Mouse (Mus musculus) neutrophil, adult 83 days (primary cell): Measurements from ENCODE around the gene Tmem209. TPM values are rescaled to one million over a fixed set of nuclear protein-coding genes. Genes with fewer than 3 reads are reported as not detected.

Source experiments
- total RNA-seq, 2 experiments: library from RNA; stranded (reverse); gene quantifications; one replicate each; pipeline ENCODE4 v1.2.4; 2023

Tmem209 gene
- 10 to 100 TPM; 20.9 to 21.5 TPM for total RNA-seq

GRCm38 (mm10) chr6:30509265-30510239, at the start of gene Tmem209, which contains the start of gene Ssmem1:
TSS of gene Tmem209 (minus strand) at chr6:30509783.
TSS of gene Ssmem1 (plus strand) at chr6:30509849.

GRCm38 (mm10) chr6:30541009-30541799, 31.6 kb upstream of the Tmem209 start, which contains the start of gene Cpa2:
TSS of gene Cpa2 (plus strand) at chr6:30541582.

Other genes with a start within 250 kb of the Tmem209 start
- 10 to 100 TPM; 56.0 to 63.2 TPM for gene Ube2h, start 205.2 kb downstream of the Tmem209 start, total RNA-seq
- 10 to 100 TPM; 13.5 to 15.7 TPM for gene Zc3hc1, start 118.8 kb downstream of the Tmem209 start, total RNA-seq
- 10 to 100 TPM; 28.1 to 31.7 TPM for gene Klhdc10, start 107.9 kb downstream of the Tmem209 start, total RNA-seq
- 1 to 10 TPM in 1 of 2 experiments, under 1 TPM in 1; 0.81 to 1.7 TPM for gene Ssmem1, start 66 bp upstream of the Tmem209 start, total RNA-seq
- gene Cpa2, start 31.8 kb upstream of the Tmem209 start, total RNA-seq: not detected
- not detected for gene Cpa4, start 58.6 kb upstream of the Tmem209 start, total RNA-seq
- not detected for gene Cpa5, start 101.2 kb upstream of the Tmem209 start, total RNA-seq
- gene Cpa1, start 129.4 kb upstream of the Tmem209 start, total RNA-seq: not detected
- gene Cep41, start 184.0 kb upstream of the Tmem209 start, total RNA-seq: 1 to 10 TPM; 2.0 to 3.0 TPM
- gene Mest, start 213.8 kb upstream of the Tmem209 start, total RNA-seq: under 1 TPM in 1 of 2 experiments, not detected in 1; 0.48 TPM